Mouse (Mus musculus) kidney, adult 11 months (tissue): ENCODE results near the gene Vcan.
A peak's percentile ranks its signal among the peaks of the same experiment; 100 is the strongest.
"Not testable (repeated sequence)": the region's sequence is repeated elsewhere in the genome, so short reads cannot be mapped to it uniquely, and the experiment has no call there.

ENCODE experiments used
- DNase-seq: peaks from one replicate; pipeline ENCODE4 v3.0.0; 2022

Gene Vcan

GRCm38 (mm10) chr13:89741766-89742685, at the start of gene Vcan:
TSS of gene Vcan (minus strand) at chr13:89742509.
- no peak for DNase-seq

- no peak for DNase-seq
These were observed 49.2 kb upstream of the Vcan start for GRCm38 (mm10) chr13:89791475-89791874.

- no peak for DNase-seq
These were observed 40.6 kb upstream of the Vcan start for GRCm38 (mm10) chr13:89782886-89783285.

- no peak for DNase-seq
These were observed 38.0 kb upstream of the Vcan start for GRCm38 (mm10) chr13:89780276-89780675.

- peak; percentile 13 for DNase-seq
These were observed 37.1 kb upstream of the Vcan start for GRCm38 (mm10) chr13:89779208-89779911.

- no peak for DNase-seq
These were observed 35.5 kb upstream of the Vcan start for GRCm38 (mm10) chr13:89777764-89778163.

- DNase-seq = no peak
These were observed 34.8 kb upstream of the Vcan start for GRCm38 (mm10) chr13:89777146-89777545.

GRCm38 (mm10) chr13:89766551-89766950, 24.2 kb upstream of the Vcan start:
- DNase-seq = no peak

GRCm38 (mm10) chr13:89765966-89766365, 23.7 kb upstream of the Vcan start:
- DNase-seq = no peak

- no peak for DNase-seq
These were observed 20.0 kb upstream of the Vcan start for GRCm38 (mm10) chr13:89762339-89762738.

- DNase-seq = no peak
These were observed 14.0 kb upstream of the Vcan start for GRCm38 (mm10) chr13:89756347-89756746.

GRCm38 (mm10) chr13:89750562-89750961, 8.3 kb upstream of the Vcan start:
- not testable (repeated sequence) for DNase-seq

GRCm38 (mm10) chr13:89743201-89743600, 892 bp upstream of the Vcan start:
- no peak for DNase-seq

GRCm38 (mm10) chr13:89742686-89743200, 434 bp upstream of the Vcan start:
- no peak for DNase-seq

- no peak for DNase-seq
These were observed 1.2 kb downstream of the Vcan start for GRCm38 (mm10) chr13:89741116-89741551.

GRCm38 (mm10) chr13:89740243-89741115, 1.8 kb downstream of the Vcan start:
- peak; percentile 52 for DNase-seq

- no peak for DNase-seq
These were observed 2.5 kb downstream of the Vcan start for GRCm38 (mm10) chr13:89739696-89740242.

GRCm38 (mm10) chr13:89738776-89739695, 3.3 kb downstream of the Vcan start:
- DNase-seq = peak; percentile 78

GRCm38 (mm10) chr13:89738275-89738674, 4.0 kb downstream of the Vcan start:
- no peak for DNase-seq

GRCm38 (mm10) chr13:89735111-89735510, 7.2 kb downstream of the Vcan start:
- no peak for DNase-seq

GRCm38 (mm10) chr13:89726492-89726891, 15.8 kb downstream of the Vcan start:
- DNase-seq = no peak
